Mouse (Mus musculus) CH12.LX (cell line): Measurements from ENCODE around the gene Dalrd3. TPM values are rescaled to one million over a fixed set of nuclear protein-coding genes. Genes with fewer than 3 reads are reported as not detected.

Experiments
- DNase-seq: peaks from one replicate; pipeline ENCODE4 v3.0.0-alpha.2; 2013; ENCODE audit errors: extremely low read depth
- H3K27ac ChIP-seq: 2 replicates; pipeline ENCODE4 v1.5.1; 2012; ENCODE audit warnings: low read depth, mild to moderate bottlenecking, control low read depth, moderate library complexity; ENCODE audit not compliant: insufficient read depth
- H3K27me3 ChIP-seq: replicated peaks from 2 replicates; pipeline ENCODE3; 2012; ENCODE audit warnings: inconsistent platforms
- H3K36me3 ChIP-seq, 2 experiments: replicated peaks in 1 of 2; 2 replicates each; pipeline versions ENCODE3 to v1.6.1; 2012; ENCODE audit warnings: inconsistent platforms in 1 of 2, low read length in 1 of 2, mild to moderate bottlenecking in 1 of 2, mixed read lengths in 1 of 2, moderate library complexity in 1 of 2; ENCODE audit not compliant: control insufficient read depth in 1 of 2, insufficient read depth in 1 of 2
- H3K4me1 ChIP-seq, 2 experiments: 2 replicates each; pipeline ENCODE4 v1.6.1; 2012; ENCODE audit warnings: inconsistent platforms in 1 of 2, moderate library complexity in 1 of 2; ENCODE audit not compliant: insufficient read depth in 2 of 2, control insufficient read depth in 1 of 2
- H3K4me2 ChIP-seq: 2 replicates; pipeline ENCODE4 v1.6.1; 2012; ENCODE audit warnings: low read depth, mild to moderate bottlenecking, control low read depth; ENCODE audit not compliant: poor library complexity, insufficient read depth, severe bottlenecking
- H3K4me3 ChIP-seq, 3 experiments: fragments of 150-350 bp in 1 of 3; sonication (generic) in 1 of 3; replicated peaks in 1 of 3; 2 replicates each; pipeline versions ENCODE3 to v1.5.1; 2011 to 2012; ENCODE audit warnings: low read depth in 2 of 3, low read length in 2 of 3, mild to moderate bottlenecking in 2 of 3, moderate library complexity in 2 of 3, control low read depth in 1 of 3, improper control_type of control experiment in 1 of 3, inconsistent platforms in 1 of 3, mixed read lengths in 1 of 3; ENCODE audit not compliant: poor library complexity in 1 of 3
- H3K79me2 ChIP-seq: replicated peaks from 2 replicates; pipeline ENCODE4 v1.6.1; 2012; ENCODE audit warnings: mild to moderate bottlenecking, moderate library complexity; ENCODE audit not compliant: control insufficient read depth, poor library complexity, insufficient read depth, severe bottlenecking; ENCODE audit errors: extremely low read depth
- H3K9ac ChIP-seq: 2 replicates; pipeline ENCODE4 v1.6.1; 2012; ENCODE audit warnings: low read depth, mild to moderate bottlenecking, control low read depth, moderate library complexity; ENCODE audit not compliant: insufficient read depth
- H3K9me3 ChIP-seq: replicated peaks from 2 replicates; pipeline ENCODE3; 2012; ENCODE audit warnings: low read length, inconsistent platforms, mixed read lengths
- BHLHE40 ChIP-seq: IDR thresholded peaks from 2 replicates; pipeline ENCODE4 v1.6.1; 2011; ENCODE audit warnings: mild to moderate bottlenecking, low read depth, low read length, improper control_type of control experiment
- CHD2 ChIP-seq: IDR thresholded peaks from 2 replicates; pipeline ENCODE4 v1.6.1; 2011; ENCODE audit warnings: low read length, improper control_type of control experiment
- CTCF ChIP-seq, 2 experiments: IDR thresholded peaks in 1 of 2; conservative IDR thresholded peaks in 1 of 2; 2 replicates each; pipeline ENCODE4 v1.5.1; 2011 to 2012; ENCODE audit warnings: low read depth in 2 of 2, low read length in 2 of 2, improper control_type of control experiment in 1 of 2, inconsistent platforms in 1 of 2, mild to moderate bottlenecking in 1 of 2, moderate library complexity in 1 of 2
- E2F4 ChIP-seq: IDR thresholded peaks from 2 replicates; pipeline ENCODE4 v1.6.1; 2011; ENCODE audit warnings: low read depth, low read length, improper control_type of control experiment; ENCODE audit not compliant: insufficient replicate concordance
- EP300 ChIP-seq: IDR thresholded peaks from 2 replicates; pipeline ENCODE4 v1.6.1; 2011; ENCODE audit warnings: low read length, improper control_type of control experiment
- GABPA ChIP-seq: IDR thresholded peaks from 2 replicates; pipeline ENCODE4 v1.6.1; 2012; ENCODE audit warnings: low read depth, low read length, improper control_type of control experiment, inconsistent platforms; ENCODE audit not compliant: insufficient replicate concordance
- HCFC1 ChIP-seq: IDR thresholded peaks from 2 replicates; pipeline ENCODE4 v1.6.1; 2012; ENCODE audit warnings: low read depth, mild to moderate bottlenecking, inconsistent platforms, low read length, improper control_type of control experiment
- JUN ChIP-seq: IDR thresholded peaks from 2 replicates; pipeline ENCODE4 v1.6.1; 2011; ENCODE audit warnings: low read depth, mild to moderate bottlenecking, low read length, improper control_type of control experiment, moderate library complexity; ENCODE audit not compliant: insufficient read depth
- JUND ChIP-seq: conservative IDR thresholded peaks from 2 replicates; pipeline ENCODE4 v1.6.1; 2011; ENCODE audit warnings: low read depth, low read length, improper control_type of control experiment
- MAFK ChIP-seq: IDR thresholded peaks from 2 replicates; pipeline ENCODE4 v1.6.1; 2011; ENCODE audit warnings: low read length, improper control_type of control experiment; ENCODE audit not compliant: insufficient replicate concordance
- MAZ ChIP-seq: IDR thresholded peaks from 2 replicates; pipeline ENCODE4 v1.6.1; 2012; ENCODE audit warnings: low read depth, mild to moderate bottlenecking, inconsistent platforms, low read length, improper control_type of control experiment, moderate library complexity
- NELFE ChIP-seq: IDR thresholded peaks from 2 replicates; pipeline ENCODE4 v1.6.1; 2011; ENCODE audit warnings: low read depth, low read length, improper control_type of control experiment
- PAX5 ChIP-seq: IDR thresholded peaks from 2 replicates; pipeline ENCODE4 v1.6.1; 2012; ENCODE audit warnings: low read length, inconsistent platforms, mixed read lengths
- RAD21 ChIP-seq: IDR thresholded peaks from 2 replicates; pipeline ENCODE4 v1.6.1; 2011; ENCODE audit warnings: low read depth, mild to moderate bottlenecking, low read length, improper control_type of control experiment, moderate library complexity
- SIN3A ChIP-seq: IDR thresholded peaks from 2 replicates; pipeline ENCODE4 v1.6.1; 2012; ENCODE audit warnings: low read length, improper control_type of control experiment, inconsistent platforms
- SMC3 ChIP-seq: IDR thresholded peaks from 2 replicates; pipeline ENCODE4 v1.6.1; 2011; ENCODE audit warnings: low read depth, low read length, improper control_type of control experiment
- TCF12 ChIP-seq: IDR thresholded peaks from 2 replicates; pipeline ENCODE4 v1.6.1; 2014; ENCODE audit warnings: low read depth, mild to moderate bottlenecking, inconsistent platforms, low read length, improper control_type of control experiment
- USF1 ChIP-seq: IDR thresholded peaks from 2 replicates; pipeline ENCODE4 v1.6.1; 2014; ENCODE audit warnings: low read depth, mild to moderate bottlenecking, inconsistent platforms, low read length, improper control_type of control experiment
- USF2 ChIP-seq: conservative IDR thresholded peaks from 2 replicates; pipeline ENCODE4 v1.6.1; 2011; ENCODE audit warnings: low read depth, low read length, improper control_type of control experiment
- ZMIZ1 ChIP-seq: IDR thresholded peaks from 2 replicates; pipeline ENCODE4 v1.6.1; 2012; ENCODE audit warnings: low read depth, mild to moderate bottlenecking, inconsistent platforms, low read length, improper control_type of control experiment
- dilution Hi-C: fragments of 300-500 bp; cut with MboI; formaldehyde crosslinking; loops from 2 replicates; pipeline ENCODE4 v1.14.3; 2020; ENCODE audit warnings: low sequenced_read_pairs; ENCODE audit not compliant: extremely low pct_unique_long_range_greater_than_20kb, extremely low pct_ligation_motif_present
- in situ Hi-C: fragments of 300-500 bp; cut with MboI; formaldehyde crosslinking; loops from 3 replicates; pipeline ENCODE4 v1.14.3; 2019; ENCODE audit warnings: low sequenced_read_pairs, low pct_ligation_motif_present, low pct_unique_long_range_greater_than_20kb, mixed read lengths
- polyA plus RNA-seq: library from polyadenylated mRNA; unstranded; fragments of >175 nt; gene quantifications from 2 replicates; pipeline ENCODE4 v1.2.1, GENCODE M21; 2012; ENCODE audit warnings: low read depth; ENCODE audit not compliant: insufficient read length
- total RNA-seq, 2 experiments: library from RNA; depleted of rRNA; stranded (reverse); fragments of 300-350 nt in 1 of 2; fragments of >200 nt in 1 of 2; gene quantifications; 2 replicates each; pipeline ENCODE4 v1.2.3; 2012 to 2014

The Dalrd3 gene
- total and polyA plus RNA-seq, 3 experiments = 52.6 to 114 (median 110) TPM

DNA sequence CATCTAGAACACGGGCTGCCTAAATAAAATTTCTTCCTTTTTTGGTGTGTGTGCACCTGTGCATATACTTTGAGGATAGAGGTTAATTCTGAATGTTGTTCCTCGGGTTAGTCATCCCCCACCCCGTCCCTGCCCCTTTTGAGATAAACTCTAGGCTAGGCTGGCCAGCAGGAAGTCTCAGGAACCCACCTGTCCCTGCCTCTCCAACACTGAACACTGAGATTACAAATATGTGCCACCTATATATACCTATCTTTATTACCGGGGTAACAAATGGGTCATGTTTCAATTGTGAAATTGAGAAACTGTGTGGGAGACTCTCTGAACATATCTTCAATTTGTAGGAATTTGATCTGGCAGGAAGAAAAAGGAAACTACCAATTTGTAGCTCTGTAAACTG lies 39.2 kb downstream of the Dalrd3 start:
- no peaks in the 10 kb centered on the region for H3K27me3 ChIP-seq
- no peak overlapping the region for H3K4me3 ChIP-seq
- no peaks in the 10 kb centered on the region for H3K79me2 ChIP-seq
- H3K9ac ChIP-seq = no peak overlapping the region
- no peaks in the 10 kb centered on the region for H3K9me3 ChIP-seq
- H3K4me2 ChIP-seq = no peak overlapping the region
- H3K36me3 ChIP-seq = peaks cover 68 to 89% of the 10 kb centered on the region in 2 experiments
- H3K27ac ChIP-seq = no peak overlapping the region
- dilution Hi-C loops (no loop called here), in situ Hi-C loops (no loop called here)
- peaks cover 0 to 6% of the 10 kb centered on the region in 2 experiments; a peak in 1 of 4 replicates for H3K4me1 ChIP-seq
- DNase-seq = no peak
- no peak for TF ChIP-seq USF1

DNA sequence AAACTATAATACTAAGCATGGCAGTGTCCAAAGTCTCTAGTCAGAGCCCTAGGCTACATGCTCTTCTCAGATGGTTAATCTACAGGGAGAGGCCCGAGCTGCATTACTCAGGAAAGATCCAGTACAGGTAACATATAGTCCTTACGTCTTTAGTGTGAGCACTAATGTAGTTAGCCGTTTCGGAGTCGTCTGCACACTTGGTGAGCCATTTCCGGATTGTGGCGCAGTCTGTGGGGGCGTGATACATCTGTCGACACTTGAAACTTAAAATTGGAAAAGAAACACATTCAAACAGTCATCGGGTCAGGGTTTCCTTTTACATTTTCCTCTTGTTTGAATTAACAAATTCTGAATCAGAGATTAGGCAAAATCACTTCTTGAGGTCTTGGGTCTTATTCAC lies 41.8 kb downstream of the Dalrd3 start:
- no peak overlapping the region for H3K9ac ChIP-seq
- no peaks in the 10 kb centered on the region for H3K9me3 ChIP-seq
- peaks cover 0 to 6% of the 10 kb centered on the region in 2 experiments; a peak in 1 of 4 replicates for H3K4me1 ChIP-seq
- H3K4me3 ChIP-seq = no peak overlapping the region
- TF ChIP-seq SMC3 (no peak), MAFK (no peak), JUN (no peak), CHD2 (no peak), E2F4 (no peak), GABPA (no peak), ZMIZ1 (no peak), EP300 (no peak), CTCF (conservative IDR thresholded peaks at IDR 0.05 in 1 of 2, IDR thresholded peaks at IDR 0.05 in 1 of 2; ENCODE audit: low read depth in 2 of 2, low read length in 2 of 2) (no peak), PAX5 (no peak), USF2 (no peak), RAD21 (no peak), BHLHE40 (no peak), MAZ (no peak), TCF12 (no peak), NELFE (no peak), SIN3A (no peak), JUND (no peak), HCFC1 (no peak)
- H3K27me3 ChIP-seq = no peaks in the 10 kb centered on the region
- dilution Hi-C loops = no loop called here
- no peak overlapping the region for H3K4me2 ChIP-seq
- peaks cover 64 to 94% of the 10 kb centered on the region in 2 experiments for H3K36me3 ChIP-seq
- in situ Hi-C loops = no loop called here
- DNase-seq = no peak
- no peaks in the 10 kb centered on the region for H3K79me2 ChIP-seq
- H3K27ac ChIP-seq = no peak overlapping the region
